Mouse (Mus musculus): ENCODE data around the gene Ptgds.

The Ptgds gene

GRCm38 (mm10) chr2:25441067-25441466 lies 28.8 kb downstream of the Ptgds start:
- DNase-seq = no peak

DNA sequence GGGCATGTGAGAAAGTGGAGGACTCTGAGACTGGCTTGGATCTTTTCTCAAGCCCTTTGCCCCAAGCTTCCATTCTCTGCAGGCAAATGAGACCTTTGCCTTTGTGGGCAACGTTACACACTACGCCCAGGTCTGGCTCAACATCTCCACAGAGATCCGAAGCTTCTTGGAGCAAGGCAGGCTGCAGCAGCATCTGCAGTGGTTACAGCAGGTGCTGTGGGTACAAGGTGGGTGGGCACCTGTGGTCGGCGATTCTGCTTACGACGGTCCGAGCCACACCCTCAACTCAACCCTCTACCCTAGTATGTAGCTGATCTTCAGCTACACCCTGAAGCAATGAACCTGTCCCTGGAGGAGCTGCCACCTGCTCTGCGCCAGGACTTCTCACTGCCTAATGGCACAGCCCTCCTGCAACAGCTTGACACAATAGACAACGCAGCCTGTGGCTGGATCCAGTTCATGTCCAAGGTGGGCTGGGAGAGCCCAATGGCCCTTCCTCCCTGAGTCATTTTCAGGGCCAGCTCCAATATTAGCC lies 33.5 kb downstream of the Ptgds start:
- no peak for DNase-seq

GRCm38 (mm10) chr2:25434292-25434691 lies 35.6 kb downstream of the Ptgds start:
- no peak for DNase-seq

GRCm38 (mm10) chr2:25433101-25433500 lies 36.7 kb downstream of the Ptgds start:
- no peak for DNase-seq

DNA sequence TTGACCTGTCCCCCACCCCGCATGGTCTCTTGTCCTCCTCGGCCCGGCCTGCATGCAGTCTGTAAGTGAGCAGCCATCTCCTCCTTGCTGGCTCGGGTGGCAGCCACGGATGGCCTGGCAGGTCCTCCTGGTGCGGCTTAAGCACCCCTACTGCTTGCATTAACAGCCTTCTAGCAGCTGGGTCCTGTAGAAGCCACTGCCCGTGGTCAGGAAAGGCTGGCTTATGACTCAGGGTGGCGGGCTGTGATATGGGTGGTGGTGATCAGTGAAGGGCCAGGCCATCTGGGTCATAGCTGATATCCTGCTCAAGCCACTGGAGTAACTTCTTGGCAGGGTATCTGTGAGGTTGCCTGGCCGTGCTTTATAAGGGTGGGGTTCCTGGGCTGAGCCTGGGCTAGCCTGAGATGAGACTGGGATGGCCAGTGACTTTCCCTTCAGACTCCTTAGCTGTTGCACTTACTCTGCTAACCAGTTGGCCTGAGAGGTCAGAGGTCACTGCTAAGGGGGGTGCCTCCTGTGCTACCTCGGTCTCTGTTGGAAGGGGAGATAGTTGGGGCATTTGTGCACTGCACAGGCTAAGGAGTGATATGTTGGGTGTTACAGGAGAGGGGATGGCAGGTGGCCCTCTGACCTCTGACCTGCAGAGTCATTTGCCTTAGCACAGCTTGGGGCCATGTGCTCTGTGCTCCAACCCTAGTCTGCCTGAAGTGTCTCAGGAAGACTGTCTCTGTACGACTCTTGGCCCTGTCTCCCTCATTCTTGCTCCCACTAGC lies 37.3 kb downstream of the Ptgds start:
- DNase-seq = no peak

DNA sequence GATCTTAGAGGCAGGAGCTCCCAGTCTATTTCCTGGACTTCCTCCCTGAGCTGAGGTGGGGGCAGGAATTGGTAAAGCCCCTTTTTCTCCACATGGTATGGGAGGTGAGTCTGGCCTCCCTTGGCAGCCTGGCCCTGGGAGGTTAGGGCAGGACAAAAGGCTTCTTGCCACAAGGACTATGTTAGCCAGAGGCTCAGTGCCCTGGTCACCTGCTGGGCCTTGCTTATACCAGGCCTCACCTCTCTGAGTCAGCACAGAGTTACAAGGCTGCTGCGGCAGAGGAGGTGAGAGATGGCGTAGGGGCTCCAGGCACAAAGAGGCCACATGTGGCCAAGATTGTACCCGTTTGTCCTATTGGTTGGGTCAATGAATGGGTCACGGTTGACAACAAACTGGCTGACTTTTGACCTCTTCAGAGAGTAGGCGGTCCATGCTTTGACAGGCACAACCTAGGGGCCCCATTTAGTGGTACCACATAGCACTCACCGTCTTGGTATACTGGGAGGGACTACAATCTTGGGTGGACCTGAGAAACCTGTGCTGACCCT lies 38.5 kb downstream of the Ptgds start:
- no peak for DNase-seq

GRCm38 (mm10) chr2:25430395-25431233 lies 39.2 kb downstream of the Ptgds start:
- DNase-seq = peak; percentile 64

DNA sequence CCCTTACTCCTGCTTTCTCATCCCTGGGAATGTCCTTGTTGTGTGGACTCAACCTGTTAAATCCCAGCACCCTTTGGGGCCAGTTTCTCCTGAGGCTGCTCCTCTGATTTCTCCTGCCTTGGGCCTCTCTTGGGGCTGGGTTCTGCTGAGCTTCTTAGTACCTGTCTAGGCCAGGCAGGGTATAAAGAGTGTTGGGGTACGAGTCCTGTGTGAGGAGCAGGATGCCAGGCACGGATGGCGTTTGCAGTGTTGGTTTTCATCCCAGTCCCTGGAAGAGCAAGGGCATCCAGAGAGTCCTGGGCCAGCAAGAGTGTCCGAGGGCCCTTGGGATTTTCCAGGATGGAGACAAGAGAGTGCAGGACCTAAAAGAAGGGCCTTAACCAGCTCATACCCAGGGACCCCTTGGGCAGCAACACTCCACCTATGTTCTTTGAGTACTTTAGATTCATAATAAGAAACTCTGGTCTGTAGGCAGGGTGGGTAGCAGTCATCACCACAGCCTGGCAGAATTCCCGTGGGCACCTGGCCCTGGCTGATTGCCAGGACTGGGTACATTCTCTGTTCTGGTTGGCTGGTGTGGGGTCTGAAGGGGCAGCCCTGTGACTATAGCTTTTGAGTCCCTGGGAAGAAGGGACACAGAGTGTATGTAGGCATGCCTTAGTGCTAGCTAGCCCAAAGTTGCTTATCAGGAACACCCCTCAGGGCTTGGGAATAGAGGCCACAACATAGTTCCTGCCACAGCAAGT lies 40.2 kb downstream of the Ptgds start:
- DNase-seq = peak; percentile 41

GRCm38 (mm10) chr2:25428442-25429236 lies 41.2 kb downstream of the Ptgds start, which contains the start of gene Abca2:
TSS of gene Abca2 (plus strand) at chr2:25428703.
- DNase-seq = peak; percentile 96

GRCm38 (mm10) chr2:25427256-25427655 lies 42.6 kb downstream of the Ptgds start:
- DNase-seq = no peak

DNA sequence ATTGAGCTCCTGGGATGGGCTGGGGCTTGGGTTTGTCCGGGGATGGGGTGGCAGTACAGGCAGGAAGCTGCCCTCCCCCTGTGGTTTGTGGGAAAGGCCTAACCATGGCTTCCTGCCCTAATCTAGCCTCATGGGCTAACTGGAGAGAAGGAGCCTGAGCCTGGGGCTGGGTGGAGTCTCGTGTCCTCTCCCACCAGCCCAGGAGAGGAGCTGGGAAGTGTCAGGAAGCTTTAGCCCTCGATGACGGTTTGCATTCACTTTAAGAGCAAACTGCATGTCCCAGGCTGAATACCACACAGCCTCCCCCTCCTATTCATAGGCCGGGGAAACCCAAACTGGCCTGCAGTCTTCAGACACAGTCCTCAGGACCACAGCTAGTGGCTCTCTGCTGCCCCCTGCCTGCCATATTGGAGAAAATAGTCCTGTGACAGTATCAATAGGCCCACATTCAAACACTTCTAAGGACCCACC lies 43.1 kb downstream of the Ptgds start:
- DNase-seq = peak; percentile 82

GRCm38 (mm10) chr2:25425481-25425880 lies 44.4 kb downstream of the Ptgds start:
- DNase-seq = no peak

DNA sequence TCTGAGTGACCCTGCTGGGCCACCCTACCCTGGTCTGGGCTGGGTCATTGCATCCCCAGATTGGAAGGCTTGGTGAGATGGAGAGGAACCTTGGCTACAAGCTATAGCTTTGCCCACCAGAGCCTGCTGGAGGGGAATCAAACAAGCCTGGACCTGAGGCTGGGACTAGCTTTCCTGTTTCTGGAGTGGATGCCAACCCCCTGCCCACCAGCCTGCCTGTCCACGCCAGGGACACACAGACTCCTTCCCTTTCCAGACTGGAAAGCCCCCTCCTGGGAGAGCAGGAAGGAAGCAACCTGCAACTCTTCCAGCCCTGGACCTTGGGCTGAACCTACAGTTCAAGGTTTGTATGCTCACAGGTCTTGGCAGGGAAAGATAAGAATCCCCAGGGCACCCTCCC lies 46.2 kb downstream of the Ptgds start:
- DNase-seq = no peak

- no peak for DNase-seq
Observed at GRCm38 (mm10) chr2:25422587-25423410, 47.0 kb downstream of the Ptgds start, which contains the start of gene Fut7. TSS of gene Fut7 (plus strand) at chr2:25423267.

GRCm38 (mm10) chr2:25421896-25422295 lies 48.0 kb downstream of the Ptgds start:
- peak; percentile 64 for DNase-seq

DNA sequence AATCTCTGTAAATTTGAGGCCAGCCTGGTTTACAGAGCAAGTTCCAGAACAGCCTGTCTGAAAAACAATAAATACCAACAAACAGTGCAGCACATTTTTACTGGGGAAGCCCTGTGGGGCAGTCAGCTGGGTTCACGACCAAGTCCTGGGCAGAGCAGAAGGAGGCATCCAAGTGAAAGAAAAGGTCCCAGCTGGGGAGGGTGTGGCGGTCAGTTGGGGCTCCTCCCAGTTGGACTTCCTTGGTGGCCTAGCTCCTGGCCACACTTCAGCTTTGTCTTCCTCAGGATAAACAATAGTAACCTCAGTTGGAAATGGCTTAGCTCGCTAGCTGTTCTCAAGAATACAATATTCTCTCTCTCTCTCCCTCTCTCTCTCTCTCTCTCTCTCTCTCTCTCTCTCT lies 52.4 kb downstream of the Ptgds start:
- DNase-seq = no peak

Data from kidney, postnatal 10 days (tissue).